Mouse (Mus musculus) adrenal gland, postnatal 14 days (tissue): ENCODE results near the gene Dixdc1. TPM values are rescaled to one million over a fixed set of nuclear protein-coding genes. Genes with fewer than 3 reads are reported as not detected.
A peak's percentile ranks its signal among the peaks of the same experiment; 100 is the strongest.

ENCODE experiments used
- DNase-seq: peaks from one replicate; pipeline ENCODE4 v3.0.0; 2021; ENCODE audit warnings: mixed read lengths
- total RNA-seq: library from RNA; stranded (reverse); gene quantifications from 2 replicates; pipeline ENCODE4 v1.2.3, GENCODE M21; 2021

Gene Dixdc1
- total RNA-seq, 1 experiment from 2014 or later = 8.4 TPM

GRCm38 (mm10) chr9:50745806-50746205 lies 6.5 kb upstream of the Dixdc1 start:
- no peak for DNase-seq

GRCm38 (mm10) chr9:50742744-50743143 lies 3.4 kb upstream of the Dixdc1 start:
- no peak for DNase-seq

GRCm38 (mm10) chr9:50742261-50742660 lies 2.9 kb upstream of the Dixdc1 start:
- no peak for DNase-seq

- DNase-seq = no peak
These were observed 1.8 kb upstream of the Dixdc1 start for GRCm38 (mm10) chr9:50740867-50741784.

GRCm38 (mm10) chr9:50734989-50735388 lies 4.3 kb downstream of the Dixdc1 start:
- peak; percentile 69 for DNase-seq

- DNase-seq = no peak
These were observed 6.8 kb downstream of the Dixdc1 start for GRCm38 (mm10) chr9:50732560-50732959.

- no peak for DNase-seq
These were observed 9.7 kb downstream of the Dixdc1 start for GRCm38 (mm10) chr9:50729600-50729999.

GRCm38 (mm10) chr9:50727925-50728651 lies 11.2 kb downstream of the Dixdc1 start:
- peak; percentile 85 for DNase-seq

- DNase-seq = peak; percentile 31
These were observed 12.0 kb downstream of the Dixdc1 start for GRCm38 (mm10) chr9:50727171-50727924.

- DNase-seq = no peak
These were observed 13.3 kb downstream of the Dixdc1 start for GRCm38 (mm10) chr9:50725921-50726590.

- no peak for DNase-seq
These were observed 14.5 kb downstream of the Dixdc1 start for GRCm38 (mm10) chr9:50724661-50725330.

GRCm38 (mm10) chr9:50724147-50724546 lies 15.2 kb downstream of the Dixdc1 start:
- no peak for DNase-seq

GRCm38 (mm10) chr9:50723406-50723805 lies 15.9 kb downstream of the Dixdc1 start:
- peak; percentile 87 for DNase-seq

- DNase-seq = no peak
These were observed 16.8 kb downstream of the Dixdc1 start for GRCm38 (mm10) chr9:50722451-50722911.

- DNase-seq = peak; percentile 43
These were observed 18.3 kb downstream of the Dixdc1 start for GRCm38 (mm10) chr9:50721061-50721460.

- no peak for DNase-seq
These were observed 20.4 kb downstream of the Dixdc1 start for GRCm38 (mm10) chr9:50718878-50719277.

GRCm38 (mm10) chr9:50714188-50714587 lies 25.1 kb downstream of the Dixdc1 start:
- DNase-seq = no peak

- no peak for DNase-seq
These were observed 28.0 kb downstream of the Dixdc1 start for GRCm38 (mm10) chr9:50711337-50711736.

GRCm38 (mm10) chr9:50709108-50709507 lies 30.2 kb downstream of the Dixdc1 start:
- DNase-seq = peak; percentile 62

- no peak for DNase-seq
These were observed 34.4 kb downstream of the Dixdc1 start for GRCm38 (mm10) chr9:50704907-50705306.
